Mouse (Mus musculus) embryo, embryonic 9.5 days (tissue): Measurements from ENCODE around the gene Tln1.
"Not testable (repeated sequence)": the region's sequence is repeated elsewhere in the genome, so short reads cannot be mapped to it uniquely, and the experiment has no call there.

Experiments used
- DNase-seq: peaks from one replicate; pipeline ENCODE4 v3.0.0-alpha.2; 2017; ENCODE audit errors: extremely low spot score

The Tln1 gene

GRCm38 (mm10) chr4:43561997-43562768, at the start of gene Tln1, which contains the start of gene Creb3:
Gene Tln1 (minus strand): TSS chr4:43562691.
Gene Creb3 (plus strand): TSS chr4:43562332.
- peak; percentile 94 for DNase-seq

- no peak for DNase-seq
These were observed 42.5 kb upstream of the Tln1 start for GRCm38 (mm10) chr4:43604751-43605685.

GRCm38 (mm10) chr4:43604099-43604498, 41.6 kb upstream of the Tln1 start:
- no peak for DNase-seq

- no peak for DNase-seq
These were observed 37.9 kb upstream of the Tln1 start for GRCm38 (mm10) chr4:43600195-43600934.

GRCm38 (mm10) chr4:43598650-43599380, 36.3 kb upstream of the Tln1 start:
- no peak for DNase-seq

GRCm38 (mm10) chr4:43598200-43598599, 35.7 kb upstream of the Tln1 start:
- DNase-seq = no peak

GRCm38 (mm10) chr4:43596597-43596996, 34.1 kb upstream of the Tln1 start:
- not testable (repeated sequence) for DNase-seq

- no peak for DNase-seq
These were observed 31.0 kb upstream of the Tln1 start for GRCm38 (mm10) chr4:43593453-43593852.

- DNase-seq = no peak
These were observed 29.5 kb upstream of the Tln1 start for GRCm38 (mm10) chr4:43591961-43592360.

GRCm38 (mm10) chr4:43591543-43591942, 29.1 kb upstream of the Tln1 start:
- no peak for DNase-seq

GRCm38 (mm10) chr4:43587681-43588080, 25.2 kb upstream of the Tln1 start:
- no peak for DNase-seq

GRCm38 (mm10) chr4:43586411-43586810, 23.9 kb upstream of the Tln1 start:
- no peak for DNase-seq

- no peak for DNase-seq
These were observed 23.2 kb upstream of the Tln1 start for GRCm38 (mm10) chr4:43585682-43586081.

- DNase-seq = no peak
These were observed 22.2 kb upstream of the Tln1 start, which contains the start of gene Msmp for GRCm38 (mm10) chr4:43584444-43585416. Gene Msmp (minus strand): TSS chr4:43584494.

GRCm38 (mm10) chr4:43583421-43583820, 20.9 kb upstream of the Tln1 start:
- no peak for DNase-seq

- no peak for DNase-seq
These were observed 19.8 kb upstream of the Tln1 start for GRCm38 (mm10) chr4:43582241-43582640.

GRCm38 (mm10) chr4:43581381-43581780, 18.9 kb upstream of the Tln1 start:
- no peak for DNase-seq

GRCm38 (mm10) chr4:43580721-43581120, 18.2 kb upstream of the Tln1 start:
- no peak for DNase-seq

GRCm38 (mm10) chr4:43579731-43580130, 17.2 kb upstream of the Tln1 start:
- DNase-seq = no peak

GRCm38 (mm10) chr4:43579256-43579655, 16.8 kb upstream of the Tln1 start:
- no peak for DNase-seq
